Mouse (Mus musculus) gastrocnemius, postnatal 14 days (tissue): Measurements from ENCODE around the gene Rab31. TPM values are rescaled to one million over a fixed set of nuclear protein-coding genes. Genes with fewer than 3 reads are reported as not detected.
"Not testable (repeated sequence)": the region's sequence is repeated elsewhere in the genome, so short reads cannot be mapped to it uniquely, and the experiment has no call there.

ENCODE experiments used
- DNase-seq: peaks from one replicate; pipeline ENCODE4 v3.0.0; 2021; ENCODE audit warnings: mixed read lengths
- intact Hi-C: fragments of 180-260 bp; cut with DNase I; formaldehyde crosslinking; loops from one replicate; pipeline ENCODE4 v1.15.1; 2025; ENCODE audit warnings: low total_unique reads
- total RNA-seq, 2 experiments: library from RNA; stranded (reverse); gene quantifications; 2 replicates each; pipeline ENCODE4 v1.2.3; 2021

Gene Rab31
- total RNA-seq, 2 experiments from 2014 or later: 14.1 to 15.4 TPM

DNA sequence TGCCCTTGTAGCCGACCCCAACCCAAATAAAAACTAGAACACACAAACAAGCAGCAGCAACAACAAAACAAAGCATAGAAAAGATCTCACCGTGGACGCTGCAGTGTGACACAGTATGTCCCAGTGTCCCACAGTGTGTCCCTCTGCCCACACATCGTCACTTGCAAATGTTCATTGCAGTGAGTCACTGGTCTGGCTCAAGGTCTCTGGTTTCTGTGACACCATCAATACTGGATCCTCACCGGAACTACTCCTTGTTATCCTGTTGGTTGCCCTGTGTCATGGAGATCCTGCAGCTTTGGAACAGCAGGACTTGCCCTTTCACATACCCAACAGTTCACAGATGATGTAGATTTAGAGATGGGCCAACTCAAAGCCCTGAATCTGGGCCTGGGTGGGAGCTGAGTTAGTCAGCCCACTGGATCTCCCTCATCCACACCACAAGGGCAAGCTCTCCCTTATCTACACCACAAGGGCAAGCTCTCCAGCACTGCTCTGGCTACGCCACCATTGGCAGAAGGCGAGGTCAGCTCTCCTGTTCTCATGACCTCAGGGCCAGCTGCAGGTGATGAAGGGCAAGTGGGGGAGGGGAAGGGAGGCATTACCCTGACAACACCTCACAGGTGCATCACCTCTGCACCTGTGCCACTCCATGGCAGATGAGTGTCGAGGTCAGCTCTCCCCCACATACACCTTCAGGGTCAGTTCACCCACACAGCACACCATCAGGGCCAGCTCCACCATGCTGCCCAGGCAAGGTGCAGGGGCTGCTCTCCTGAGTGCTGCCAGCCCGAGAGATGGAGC lies 124.0 kb downstream of the Rab31 start:
- intact Hi-C loops: no loop called here

DNA sequence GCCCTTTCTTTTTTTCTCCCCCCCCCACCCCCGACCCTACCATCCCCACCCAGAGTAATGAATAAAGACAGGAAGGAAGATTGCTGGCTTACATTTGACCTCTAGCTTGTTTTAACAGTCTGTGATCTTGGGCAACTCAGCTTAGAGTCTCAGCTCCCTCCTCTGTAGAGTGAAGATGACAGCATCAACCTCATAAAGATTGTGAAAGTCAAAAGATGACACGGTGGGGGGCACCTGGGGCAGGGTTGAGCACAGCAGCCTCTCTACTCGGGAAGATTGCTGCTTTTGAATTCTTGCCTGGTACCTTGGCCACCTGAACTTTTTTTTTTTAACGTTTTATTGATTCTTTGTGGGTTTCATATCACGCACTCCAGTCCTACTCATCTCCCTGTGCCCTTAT lies 124.6 kb downstream of the Rab31 start:
- intact Hi-C loops: no loop called here
- DNase-seq: no peak

More for the DNA sequence above, 124.0 kb downstream of the Rab31 start:
- DNase-seq: no peak

DNA sequence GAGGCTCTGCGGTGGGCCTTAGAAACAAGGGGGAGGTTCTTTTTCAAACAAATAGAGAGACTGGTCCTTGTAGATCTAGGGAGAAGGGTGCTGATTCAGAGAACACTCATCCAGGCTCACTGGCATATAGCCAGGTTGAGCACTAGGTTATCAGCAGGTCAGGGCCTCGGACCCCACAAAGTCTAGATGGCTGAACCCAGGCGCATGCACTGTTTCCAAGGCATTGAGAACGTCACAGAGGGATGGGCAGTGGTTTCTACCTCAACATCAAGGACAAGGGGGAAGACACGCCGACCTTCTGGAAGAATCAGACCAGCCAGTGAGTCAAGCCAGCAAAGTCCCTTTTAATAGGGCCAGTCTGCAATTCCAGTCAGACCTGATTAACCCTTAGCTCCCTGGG lies 125.3 kb downstream of the Rab31 start:
- no peak for DNase-seq
- intact Hi-C loops: no loop called here

DNA sequence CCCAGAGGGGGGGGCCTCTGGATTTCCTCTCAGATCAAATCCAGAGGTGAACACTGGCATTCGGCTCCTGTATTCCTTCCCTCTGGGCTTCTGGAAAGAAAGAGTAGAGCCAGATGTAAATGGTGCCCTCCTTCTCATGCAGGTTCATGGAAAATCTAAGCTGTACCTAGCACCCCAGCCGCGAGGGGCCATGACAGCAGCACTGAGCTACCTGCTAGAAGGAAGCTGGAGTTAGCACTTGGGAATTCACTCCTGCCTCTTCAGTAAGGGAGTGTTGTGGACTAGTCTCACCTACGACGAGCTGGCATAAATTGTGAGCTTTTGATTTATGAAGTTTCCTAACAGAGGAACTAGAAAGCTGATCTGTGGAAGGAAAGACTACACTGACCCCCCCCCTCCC lies 129.0 kb downstream of the Rab31 start:
- no peak for DNase-seq
- intact Hi-C loops: no loop called here

DNA sequence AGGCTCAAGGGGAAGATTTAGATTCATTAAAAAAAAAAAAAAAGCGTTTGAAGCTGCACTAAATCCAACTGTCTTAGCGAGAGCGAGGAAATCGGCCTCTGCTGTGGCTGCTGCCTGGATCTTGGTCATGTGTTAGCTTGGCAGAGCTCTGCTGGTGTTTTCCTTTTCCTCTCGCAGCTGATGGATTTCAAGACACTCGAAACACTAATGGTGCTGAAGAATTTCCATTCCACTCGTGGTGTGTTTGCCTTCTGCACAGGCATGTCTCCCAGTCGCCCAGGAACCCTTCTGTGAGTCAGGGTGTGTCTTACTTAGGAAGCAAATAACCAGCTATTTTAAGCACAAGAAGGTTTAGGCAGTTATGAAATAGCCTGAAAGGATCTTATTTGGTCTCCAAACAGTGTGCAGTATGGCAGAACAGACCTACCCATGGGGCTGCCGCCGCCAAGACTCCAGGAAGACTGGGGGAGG lies 129.5 kb downstream of the Rab31 start:
- peak; percentile 32 for DNase-seq
- intact Hi-C loops: no loop called here

DNA sequence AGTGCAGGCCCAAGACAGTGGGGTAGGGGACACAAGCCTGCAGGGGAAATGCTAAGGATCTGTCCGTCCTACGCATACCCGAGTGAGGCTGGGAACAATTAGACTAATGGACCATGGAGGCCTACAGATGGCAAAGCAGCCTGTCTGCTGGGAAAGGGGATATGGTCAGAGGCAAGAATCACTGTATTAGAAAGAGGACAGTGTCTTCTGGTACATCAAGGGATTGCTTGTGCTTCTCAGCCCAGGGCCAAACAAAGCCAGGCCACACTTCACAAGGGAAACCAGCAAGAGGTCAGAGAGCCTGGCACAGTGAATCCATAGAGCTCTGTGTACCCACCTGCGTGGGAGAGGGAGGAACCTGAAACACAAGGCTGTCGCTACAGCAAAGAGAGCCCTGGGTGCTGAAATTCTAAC lies 130.0 kb downstream of the Rab31 start:
- DNase-seq: no peak
- intact Hi-C loops: no loop called here

DNA sequence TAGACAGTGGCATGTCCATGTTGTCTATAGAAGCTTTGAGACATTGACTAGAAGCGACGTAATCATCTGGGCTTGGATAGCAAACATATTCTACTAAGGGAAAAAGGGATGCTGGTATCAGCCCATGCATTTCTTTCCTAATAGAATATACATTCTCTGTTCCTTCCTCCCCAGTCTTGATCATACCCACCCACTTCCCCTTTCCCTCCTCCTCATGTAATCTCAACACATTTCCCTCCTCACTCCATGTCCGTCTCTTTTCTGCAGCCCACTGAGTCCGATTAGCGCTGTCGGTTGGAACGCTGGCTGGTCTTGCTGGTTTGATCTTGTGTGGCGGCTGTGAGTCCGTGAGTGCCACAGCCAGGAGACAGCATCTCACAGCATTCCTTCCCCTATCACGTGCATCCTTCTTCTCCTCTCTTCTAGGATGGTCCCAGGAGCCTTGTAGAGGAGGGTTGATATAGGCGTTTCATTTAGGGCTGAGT lies 130.8 kb downstream of the Rab31 start, which contains the start of gene Txndc2:
Txndc2 (minus strand) TSS at position 435 of the 485 bp plus-strand sequence.
- intact Hi-C loops: no loop called here
- DNase-seq: no peak

DNA sequence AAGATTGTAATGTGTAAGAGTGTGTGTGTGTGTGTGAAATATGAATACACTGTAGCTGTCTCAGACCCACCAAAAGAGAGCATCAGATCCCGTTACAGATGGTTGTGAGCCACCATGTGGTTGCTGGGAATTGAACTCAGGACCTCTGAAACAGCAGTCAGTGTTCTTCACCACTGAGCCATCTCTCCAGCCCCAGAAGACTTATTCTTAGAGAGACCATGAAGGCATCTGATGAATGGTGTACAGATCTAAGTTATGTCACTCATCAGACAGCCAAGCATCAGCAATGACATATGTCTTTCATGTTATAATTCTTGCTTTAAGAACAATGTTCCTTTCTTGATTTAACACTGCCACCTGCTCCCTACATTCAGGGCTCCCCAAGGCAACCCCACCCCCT lies 133.4 kb downstream of the Rab31 start:
- intact Hi-C loops: no loop called here
- no peak for DNase-seq

DNA sequence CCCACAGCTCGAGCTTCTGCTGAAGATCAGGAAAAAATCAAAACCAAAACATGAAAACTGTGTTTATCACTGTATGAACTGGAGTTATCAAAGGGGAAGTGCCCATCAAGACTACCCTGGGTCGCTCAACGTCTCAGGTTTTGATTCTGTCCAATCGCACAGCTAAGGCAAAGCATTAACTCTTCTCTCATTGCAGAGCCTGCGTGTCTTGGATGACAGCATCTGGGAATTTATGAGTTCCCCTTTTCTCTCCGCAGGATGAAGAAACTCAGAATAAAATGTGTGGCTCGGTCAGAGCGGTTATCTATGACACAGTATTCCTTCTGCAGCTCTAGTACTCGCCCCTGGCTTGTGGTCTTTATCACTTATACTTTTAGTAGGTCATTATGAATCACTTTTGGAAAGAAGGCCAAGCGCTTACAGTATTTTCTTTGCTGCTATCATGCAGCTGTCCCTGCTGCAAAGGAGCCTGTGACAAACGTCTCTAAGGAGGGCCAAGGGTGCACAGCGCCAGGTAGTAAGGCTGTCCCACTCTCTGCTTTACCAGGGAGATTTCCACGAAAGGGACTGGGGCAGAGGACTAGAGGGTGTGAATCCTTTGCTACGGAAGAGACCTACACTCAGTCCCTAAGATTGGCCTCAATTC lies 136.7 kb downstream of the Rab31 start:
- DNase-seq: no peak
- intact Hi-C loops: no loop called here

DNA sequence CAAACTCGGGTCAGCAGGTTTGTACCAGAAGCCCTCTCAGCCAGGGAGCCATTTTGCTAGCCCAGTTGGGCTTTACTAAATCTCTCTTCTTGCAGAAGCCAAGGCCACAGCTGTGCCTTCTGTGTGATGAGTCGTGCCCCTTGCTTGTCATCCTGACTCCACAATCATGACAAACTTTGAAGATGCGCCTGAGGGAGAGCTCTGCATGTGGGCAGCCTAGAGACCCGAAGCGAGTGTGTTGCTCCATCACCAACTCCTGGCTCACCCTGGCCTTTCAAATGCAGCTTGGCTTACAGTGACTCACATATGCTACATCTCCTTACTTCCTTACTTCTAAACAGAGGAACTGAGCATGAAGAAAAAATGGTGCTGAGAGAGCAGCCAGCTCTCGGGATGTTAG lies 142.6 kb downstream of the Rab31 start:
- intact Hi-C loops: no loop called here
- DNase-seq: no peak

DNA sequence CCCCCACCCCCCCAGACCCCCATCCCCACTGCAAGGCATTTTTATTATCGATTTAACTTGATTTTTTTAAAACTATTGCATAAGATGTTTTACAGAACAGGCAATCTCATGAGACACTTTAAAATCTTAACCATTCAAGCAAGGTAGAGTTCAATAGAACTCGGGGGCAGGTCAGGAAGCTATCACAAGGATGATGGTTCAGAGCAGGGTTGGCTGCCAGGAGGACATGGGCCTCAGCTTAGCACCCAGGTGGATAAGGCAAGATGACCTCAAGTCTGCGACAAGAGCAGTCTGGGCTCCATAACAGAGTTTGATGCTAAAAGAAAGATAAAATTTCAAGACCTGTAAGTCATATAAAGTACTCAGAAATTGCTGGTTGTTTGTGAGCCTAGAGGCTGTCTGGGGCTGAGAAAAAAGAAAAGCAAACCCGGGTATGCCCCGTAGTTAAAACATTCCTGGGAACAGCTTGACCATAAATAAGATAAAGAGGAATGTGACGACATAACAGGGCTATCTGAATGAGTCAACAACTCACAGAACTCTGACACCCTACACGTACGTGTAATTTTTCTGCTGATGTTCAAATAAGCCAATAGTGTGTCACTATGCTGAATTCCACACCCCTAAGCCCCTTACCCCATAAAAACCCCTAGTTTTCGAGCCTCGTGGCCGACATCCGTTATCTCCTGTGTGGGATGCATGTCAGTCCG lies 143.6 kb downstream of the Rab31 start:
- DNase-seq, intact Hi-C loops: not testable (repeated sequence)

DNA sequence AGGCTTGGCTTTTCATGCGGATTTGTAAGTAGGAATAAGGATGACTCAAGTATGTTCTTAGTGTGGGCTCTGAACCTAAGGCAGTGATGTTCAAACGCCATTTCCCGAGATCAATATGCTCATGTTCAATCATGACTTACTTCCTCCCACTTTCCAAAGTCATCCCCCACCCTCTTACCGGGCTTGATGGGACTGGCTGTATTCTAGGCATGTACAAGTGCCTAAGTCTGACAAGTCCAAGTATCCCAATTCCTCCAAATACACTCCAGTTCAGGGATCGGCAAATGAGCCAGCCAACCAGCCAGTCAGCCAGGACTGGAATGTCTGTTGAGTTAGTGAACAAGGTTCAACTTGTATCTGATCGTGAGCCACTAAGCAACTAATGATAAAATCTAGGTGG lies 146.3 kb downstream of the Rab31 start:
- DNase-seq: no peak
- intact Hi-C loops: no loop called here

DNA sequence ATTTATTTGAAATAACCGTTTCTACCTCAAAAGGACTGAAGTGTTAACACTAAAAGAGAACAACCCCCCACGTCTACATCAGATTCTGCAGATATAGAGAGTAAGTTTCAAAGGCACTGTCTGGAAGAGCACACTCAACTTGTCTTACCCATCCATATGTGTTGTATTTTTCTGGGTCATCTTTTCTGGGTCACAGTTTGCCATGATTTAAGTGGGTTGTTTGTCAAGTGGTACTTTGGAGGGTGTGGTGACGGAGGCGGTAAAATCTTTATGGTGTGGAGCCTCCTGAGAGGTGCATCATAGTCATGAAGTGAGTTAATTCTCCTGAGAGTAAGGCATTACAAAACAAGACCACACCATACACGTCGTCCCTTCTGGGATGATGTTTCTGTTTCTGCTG lies 147.0 kb downstream of the Rab31 start:
- DNase-seq: no peak
- intact Hi-C loops: no loop called here

DNA sequence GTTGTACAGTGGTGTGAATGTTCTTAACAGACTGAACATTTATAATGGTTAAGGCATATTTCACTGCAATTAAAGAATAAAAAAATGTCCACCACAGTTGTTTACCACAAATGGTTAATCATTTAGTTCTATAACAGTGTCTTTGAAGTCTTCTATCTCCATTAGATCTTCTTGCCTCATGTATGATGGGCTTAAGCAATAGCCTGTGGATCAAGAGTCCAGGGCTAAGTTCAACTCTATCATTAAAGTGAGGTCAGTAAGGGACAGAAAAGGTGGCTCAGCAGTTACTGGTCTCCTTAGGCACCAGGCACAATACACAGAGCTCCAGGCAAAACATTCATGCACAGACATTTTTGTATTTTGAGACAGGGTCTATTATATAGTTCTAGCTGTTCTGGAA lies 149.4 kb downstream of the Rab31 start:
- intact Hi-C loops: no loop called here
- DNase-seq: no peak

DNA sequence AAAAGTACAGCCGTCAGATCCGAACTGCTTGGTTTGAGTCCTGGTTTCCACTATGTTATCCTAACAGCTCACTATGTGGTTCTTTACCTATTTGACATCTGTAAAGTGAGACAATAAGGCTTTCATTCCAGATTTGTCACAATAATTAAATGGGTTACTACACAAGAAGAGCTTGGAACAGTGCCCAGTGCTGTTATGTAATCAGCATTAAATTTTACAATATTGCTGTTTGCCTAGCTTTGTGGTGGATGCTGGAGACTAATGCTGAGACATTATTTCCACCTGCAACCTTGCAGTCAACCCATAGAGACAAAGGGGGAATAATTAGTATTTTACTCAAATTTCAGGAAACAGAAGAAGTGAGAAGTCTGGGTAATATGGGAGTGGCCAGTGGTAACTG lies 154.1 kb downstream of the Rab31 start:
- DNase-seq: no peak
- intact Hi-C loops: loop anchor here (10.0 kb wide), 1 partner anchor 166 kb away; the partner anchor contains the start of gene Ppp4r1

DNA sequence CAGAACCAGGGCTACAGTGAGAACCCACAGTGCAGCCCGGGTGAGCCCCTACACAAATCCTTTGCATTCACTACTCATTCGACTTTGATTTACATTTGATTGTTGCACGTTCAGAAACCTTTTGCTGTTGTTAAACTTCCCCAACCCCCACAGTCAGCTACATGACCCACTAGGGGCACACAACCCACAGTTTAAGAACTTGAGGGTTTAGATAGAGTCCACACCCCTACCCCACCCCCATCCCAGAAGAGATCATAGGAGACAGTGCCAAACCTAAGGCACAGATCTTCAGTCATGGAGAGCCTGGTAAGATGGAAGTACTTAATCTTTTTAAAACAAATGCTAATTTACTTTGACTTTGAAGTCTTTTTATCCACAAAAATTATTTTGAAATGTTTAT lies 156.9 kb downstream of the Rab31 start:
- DNase-seq: no peak
- intact Hi-C loops: loop anchor here (10.0 kb wide), 1 partner anchor 169 kb away; the partner anchor contains the start of gene Ppp4r1

DNA sequence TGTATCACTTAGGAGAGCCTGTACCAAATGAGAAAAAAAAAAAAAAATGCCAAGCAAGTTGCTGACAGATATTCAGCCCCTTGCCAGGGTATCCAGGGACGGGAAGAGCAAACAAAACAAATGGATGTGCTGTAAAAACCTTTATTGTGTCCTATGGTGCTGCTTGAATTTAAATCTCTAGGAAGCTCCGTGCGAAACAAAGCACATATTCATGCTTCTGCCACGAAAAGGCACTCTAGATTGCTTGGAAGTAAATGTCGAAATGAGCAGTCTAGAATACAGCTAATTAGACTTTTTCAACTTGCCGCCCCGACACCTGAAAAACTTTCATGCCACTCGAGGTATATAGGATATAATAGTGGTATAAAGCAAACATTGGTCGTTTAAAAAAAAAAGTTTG lies 158.1 kb downstream of the Rab31 start:
- DNase-seq: no peak
- intact Hi-C loops: loop anchor here (10.0 kb wide), 1 partner anchor 170 kb away; the partner anchor contains the start of gene Ppp4r1

DNA sequence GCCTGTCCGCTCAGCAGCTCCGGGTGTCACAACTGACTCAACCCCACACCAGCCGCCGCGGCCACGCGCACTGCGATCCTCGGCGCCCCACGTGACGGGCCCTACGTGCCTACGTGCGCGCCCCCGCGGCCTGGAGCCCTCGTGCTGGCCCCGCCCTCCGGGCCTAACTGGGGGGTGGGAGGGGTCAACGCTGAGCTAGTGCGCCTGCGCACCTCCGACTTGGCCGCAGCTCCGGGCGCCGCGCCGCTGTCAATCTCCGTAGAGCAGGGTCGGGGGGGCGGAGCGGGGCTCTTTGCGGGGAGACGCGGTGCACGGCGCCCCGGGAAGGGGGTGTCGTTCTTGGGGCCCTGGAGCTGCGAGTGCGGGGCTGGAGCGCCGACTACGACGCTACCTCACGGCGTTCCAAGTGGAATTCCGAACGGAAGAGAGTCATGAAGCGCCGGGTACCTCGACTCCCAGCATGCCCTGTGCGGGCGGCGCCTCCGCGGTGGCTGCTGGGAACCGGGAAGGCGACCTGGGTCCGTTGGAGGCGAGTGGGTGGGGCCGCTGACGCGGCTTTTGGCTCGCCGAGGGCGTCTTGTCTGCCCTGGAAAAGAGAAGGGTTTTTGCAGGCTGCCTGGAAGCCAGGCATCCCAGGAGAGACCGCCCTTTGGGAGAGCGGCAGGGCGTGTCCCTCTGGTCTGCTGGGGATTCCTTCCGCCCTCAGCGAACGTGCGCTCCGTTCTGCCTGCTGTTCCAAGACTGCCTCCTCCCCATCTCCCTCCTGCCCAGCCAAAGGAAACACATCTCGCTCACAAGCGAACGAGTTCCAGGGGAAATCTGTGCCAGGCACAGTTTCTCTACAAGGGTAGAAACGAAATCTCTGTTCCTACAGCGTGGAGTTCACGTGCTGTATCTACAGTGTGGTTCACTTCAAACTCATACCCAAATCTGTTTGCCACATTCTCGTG lies 158.8 kb downstream of the Rab31 start, which contains the start of gene Vapa:
Vapa (minus strand) TSS at position 93 of the 950 bp plus-strand sequence.
- intact Hi-C loops: loop anchor here (10.0 kb wide), 1 partner anchor 171 kb away; the partner anchor contains the start of gene Ppp4r1
- DNase-seq: peak; percentile 99

DNA sequence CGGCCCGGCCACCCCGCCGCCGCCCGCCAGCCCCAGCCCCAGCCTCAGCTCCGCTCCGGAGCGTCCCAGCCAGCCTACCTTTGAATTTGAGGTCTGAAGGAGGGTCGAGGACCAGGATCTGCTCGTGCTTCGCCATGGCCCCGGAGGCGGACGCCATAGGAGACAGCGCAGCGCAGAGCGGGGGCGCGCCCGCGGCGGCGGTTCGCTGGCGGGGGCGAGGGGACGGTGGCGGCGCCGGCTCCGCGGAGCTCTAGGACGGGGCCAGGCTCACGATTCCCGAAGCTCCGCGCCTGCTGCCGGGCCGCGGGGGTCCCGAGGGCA lies 159.4 kb downstream of the Rab31 start:
- intact Hi-C loops: loop anchor here (10.0 kb wide), 1 partner anchor 172 kb away; the partner anchor contains the start of gene Ppp4r1
- no peak for DNase-seq
